Mouse (Mus musculus) forebrain, embryonic 14.5 days (tissue): ENCODE results near the gene Nqo2. TPM values are rescaled to one million over a fixed set of nuclear protein-coding genes. Genes with fewer than 3 reads are reported as not detected.

ENCODE experiments used
- ATAC-seq: fragments of 200-750 bp; cut with Nextera tagmentation; 2 replicates; pipeline ENCODE4 v1.8.0; 2017; ENCODE audit warnings: mild to moderate bottlenecking, moderate library complexity
- DNase-seq: peaks from one replicate; pipeline ENCODE4 v3.0.0-alpha.2; 2015; ENCODE audit warnings: low spot score
- H3K27ac ChIP-seq: fragments of 300-500 bp; sonication (generic); 2 replicates; pipeline ENCODE4 v1.5.1; 2014; ENCODE audit warnings: low read depth, mild to moderate bottlenecking, control low read depth, low read length, moderate library complexity
- H3K27me3 ChIP-seq: fragments of 300-500 bp; sonication (generic); replicated peaks from 2 replicates; pipeline ENCODE4 v1.6.1; 2014; ENCODE audit warnings: low read length, control low read depth, mixed read lengths; ENCODE audit not compliant: control insufficient read depth, insufficient read depth
- H3K36me3 ChIP-seq: fragments of 300-500 bp; sonication (generic); 2 replicates; pipeline ENCODE4 v1.6.1; 2014; ENCODE audit warnings: low read length, control low read depth; ENCODE audit not compliant: control insufficient read depth, insufficient read depth
- H3K4me1 ChIP-seq: fragments of 300-500 bp; sonication (generic); 2 replicates; pipeline ENCODE4 v1.6.1; 2014; ENCODE audit warnings: antibody characterized with exemption, low read length, control low read depth; ENCODE audit not compliant: control insufficient read depth, insufficient read depth
- H3K4me2 ChIP-seq: fragments of 300-500 bp; sonication (generic); 2 replicates; pipeline ENCODE4 v1.6.1; 2014; ENCODE audit warnings: mild to moderate bottlenecking, control low read depth, low read length
- H3K4me3 ChIP-seq: fragments of 300-500 bp; sonication (generic); 2 replicates; pipeline ENCODE4 v1.5.1; 2014; ENCODE audit warnings: low read depth, low read length, control low read depth
- H3K9ac ChIP-seq: fragments of 300-500 bp; sonication (generic); 2 replicates; pipeline ENCODE4 v1.6.1; 2014; ENCODE audit warnings: mild to moderate bottlenecking, low read length, control low read depth, moderate library complexity
- H3K9me3 ChIP-seq: fragments of 300-500 bp; sonication (generic); replicated peaks from 2 replicates; pipeline ENCODE4 v1.6.1; 2016; ENCODE audit warnings: low read length, control low read depth, mixed read lengths; ENCODE audit not compliant: control insufficient read depth
- WGBS: fragments of 180-500 bp; shearing (Covaris S2); extraction: QIAGEN DNeasy Blood & Tissue Kit; methylation state at CpG from one replicate; pipeline ENCODE4 v1.1.7; 2014; 5-methylcytosine and 5-hydroxymethylcytosine counted together
- polyA plus RNA-seq: library from polyadenylated mRNA; unstranded; fragments of >200 nt; fragmentation: Nextera tagmentation; extraction: Ambion mirVana; gene quantifications from 2 replicates; pipeline ENCODE4 v1.2.1, GENCODE M21; 2014

The Nqo2 gene
- polyA plus RNA-seq, 1 experiment from 2014 or later: 7.4 TPM

DNA sequence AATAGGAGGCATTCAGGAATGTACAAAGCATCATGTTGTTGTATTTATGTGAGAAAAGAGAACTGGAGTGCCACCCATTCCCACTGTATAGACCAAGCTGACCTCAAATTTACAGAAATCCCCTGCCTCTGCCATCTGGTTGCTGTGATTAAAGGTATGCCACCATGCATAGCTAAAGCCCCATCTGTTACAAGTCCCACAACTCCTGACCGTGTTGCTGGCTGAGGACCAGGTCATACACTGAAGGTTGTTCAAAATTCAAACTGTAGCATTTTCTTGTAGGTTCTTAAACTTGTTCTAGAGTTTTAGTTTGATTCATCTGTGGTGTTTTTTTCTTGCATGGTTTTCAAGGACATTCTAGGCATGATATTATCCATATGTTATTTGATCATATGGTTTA lies 54.0 kb downstream of the Nqo2 start:
- no peaks in the 10 kb centered on the region for H3K27me3 ChIP-seq
- no peaks in the 10 kb centered on the region for H3K9me3 ChIP-seq
- ATAC-seq (no peak), DNase-seq (no peak)
- H3K9ac ChIP-seq: no peak overlapping the region
- H3K4me1 ChIP-seq: no peaks in the 10 kb centered on the region
- H3K36me3 ChIP-seq: peaks cover 51% of the 10 kb centered on the region
- 94% methylated on average over 1 of the region's 1 CpGs for WGBS
- no peak overlapping the region for H3K4me2 ChIP-seq
- H3K27ac ChIP-seq: no peak overlapping the region
- H3K4me3 ChIP-seq: no peak overlapping the region

DNA sequence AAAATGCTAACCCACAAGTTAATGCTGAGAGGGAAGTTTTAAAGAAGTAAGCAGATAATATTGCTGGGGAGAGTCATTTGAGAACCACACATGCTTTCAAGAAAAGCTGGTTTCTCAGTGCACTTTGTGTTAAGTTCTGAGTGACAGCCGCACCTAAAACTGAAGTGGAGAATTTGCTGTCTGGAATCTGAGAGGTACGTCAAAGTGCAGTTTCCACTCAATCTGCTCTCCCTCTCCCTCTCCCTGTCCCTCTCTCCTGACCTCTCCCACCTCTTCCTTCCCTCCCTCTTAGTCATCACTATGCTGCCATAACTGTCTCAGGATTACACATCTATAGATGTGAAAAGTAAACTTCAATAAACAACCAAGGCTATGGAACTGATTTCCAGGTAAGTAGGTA lies 57.5 kb downstream of the Nqo2 start:
- Histone ChIP-seq H3K9ac (no peak overlapping the region), H3K9me3 (no peaks in the 10 kb centered on the region), H3K27me3 (no peaks in the 10 kb centered on the region), H3K27ac (no peak overlapping the region), H3K4me3 (no peak overlapping the region), H3K4me2 (no peak overlapping the region), H3K36me3 (peaks cover 26% of the 10 kb centered on the region), H3K4me1 (no peaks in the 10 kb centered on the region)
- no peak for ATAC-seq
- DNase-seq: no peak
- WGBS: 88% methylated on average over 2 of the region's 2 CpGs

DNA sequence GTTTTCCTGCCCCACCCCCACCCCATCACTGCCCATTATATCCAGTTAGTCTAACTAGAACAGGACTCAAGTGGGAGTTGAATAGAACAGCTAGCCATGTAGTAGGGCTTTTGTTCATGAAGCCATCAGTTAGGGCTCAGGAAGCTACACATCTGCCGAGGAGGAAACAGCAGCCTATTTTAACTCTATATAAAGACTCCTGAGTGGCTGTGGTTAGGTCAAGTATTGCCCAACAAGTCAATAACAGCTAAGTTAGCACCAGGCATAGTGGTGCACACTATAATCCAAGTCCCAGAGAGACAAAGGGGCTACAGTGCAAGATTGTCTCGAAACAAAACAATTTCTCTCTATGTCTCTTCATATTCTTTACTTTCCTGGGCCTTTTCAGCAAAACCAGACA lies 67.6 kb downstream of the Nqo2 start:
- Histone ChIP-seq H3K27me3 (no peaks in the 10 kb centered on the region), H3K9me3 (no peaks in the 10 kb centered on the region), H3K4me3 (no peak overlapping the region), H3K36me3 (peaks cover 28% of the 10 kb centered on the region), H3K4me1 (peaks cover 2% of the 10 kb centered on the region; the same call in 1 of the 2 replicates), H3K4me2 (no peak overlapping the region), H3K27ac (no peak overlapping the region), H3K9ac (no peak overlapping the region)
- DNase-seq (no peak), ATAC-seq (no peak)
- 61% methylated on average over 2 of the region's 2 CpGs for WGBS

DNA sequence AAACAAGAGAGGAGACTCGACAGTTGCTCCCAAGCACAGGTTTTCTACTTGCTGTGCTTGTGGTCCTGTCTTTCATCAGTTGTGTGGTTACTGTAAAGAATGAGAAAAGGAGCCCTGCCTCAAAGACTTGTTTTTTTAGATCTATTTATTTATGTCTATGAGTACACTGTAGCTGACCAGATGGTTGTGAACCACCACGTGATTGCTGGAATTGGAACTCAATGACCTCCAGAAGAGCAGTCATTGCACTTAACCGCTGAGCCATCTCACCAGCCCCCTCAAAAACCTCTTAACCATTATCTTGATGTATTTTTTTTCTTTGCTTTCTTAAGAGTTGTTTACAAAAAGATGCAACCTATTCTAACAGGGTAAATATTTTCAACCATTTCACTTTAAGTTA lies 70.9 kb downstream of the Nqo2 start:
- DNase-seq (no peak), ATAC-seq (no peak)
- WGBS: 83% methylated on average over 3 of the region's 3 CpGs
- no peak overlapping the region for H3K4me3 ChIP-seq
- no peak overlapping the region for H3K27ac ChIP-seq
- peaks cover 13% of the 10 kb centered on the region for H3K4me1 ChIP-seq
- no peak overlapping the region for H3K4me2 ChIP-seq
- peaks cover 14% of the 10 kb centered on the region for H3K36me3 ChIP-seq
- no peak overlapping the region for H3K9ac ChIP-seq
- no peaks in the 10 kb centered on the region for H3K9me3 ChIP-seq
- no peaks in the 10 kb centered on the region for H3K27me3 ChIP-seq

DNA sequence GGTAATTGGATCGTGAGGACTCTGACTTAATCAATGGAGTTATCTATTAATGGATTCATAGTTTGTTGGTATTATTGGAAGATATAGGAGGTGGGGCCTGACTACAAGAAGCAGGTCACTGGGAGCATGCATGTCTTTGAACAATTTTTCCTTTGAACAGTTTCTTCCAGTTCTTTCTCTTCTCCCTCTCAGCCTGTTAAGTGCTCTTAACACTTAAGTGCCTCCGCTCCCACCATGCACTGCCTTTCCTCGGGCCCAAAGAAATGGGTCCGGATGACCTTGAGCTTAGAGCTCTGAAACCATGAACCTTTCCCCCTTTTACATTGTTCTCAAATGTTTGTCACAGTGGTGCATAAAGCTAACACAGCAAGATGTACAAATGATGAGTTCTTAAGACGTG lies 72.2 kb downstream of the Nqo2 start:
- WGBS: 84% methylated on average over 5 of the region's 5 CpGs
- ATAC-seq: no peak

DNA sequence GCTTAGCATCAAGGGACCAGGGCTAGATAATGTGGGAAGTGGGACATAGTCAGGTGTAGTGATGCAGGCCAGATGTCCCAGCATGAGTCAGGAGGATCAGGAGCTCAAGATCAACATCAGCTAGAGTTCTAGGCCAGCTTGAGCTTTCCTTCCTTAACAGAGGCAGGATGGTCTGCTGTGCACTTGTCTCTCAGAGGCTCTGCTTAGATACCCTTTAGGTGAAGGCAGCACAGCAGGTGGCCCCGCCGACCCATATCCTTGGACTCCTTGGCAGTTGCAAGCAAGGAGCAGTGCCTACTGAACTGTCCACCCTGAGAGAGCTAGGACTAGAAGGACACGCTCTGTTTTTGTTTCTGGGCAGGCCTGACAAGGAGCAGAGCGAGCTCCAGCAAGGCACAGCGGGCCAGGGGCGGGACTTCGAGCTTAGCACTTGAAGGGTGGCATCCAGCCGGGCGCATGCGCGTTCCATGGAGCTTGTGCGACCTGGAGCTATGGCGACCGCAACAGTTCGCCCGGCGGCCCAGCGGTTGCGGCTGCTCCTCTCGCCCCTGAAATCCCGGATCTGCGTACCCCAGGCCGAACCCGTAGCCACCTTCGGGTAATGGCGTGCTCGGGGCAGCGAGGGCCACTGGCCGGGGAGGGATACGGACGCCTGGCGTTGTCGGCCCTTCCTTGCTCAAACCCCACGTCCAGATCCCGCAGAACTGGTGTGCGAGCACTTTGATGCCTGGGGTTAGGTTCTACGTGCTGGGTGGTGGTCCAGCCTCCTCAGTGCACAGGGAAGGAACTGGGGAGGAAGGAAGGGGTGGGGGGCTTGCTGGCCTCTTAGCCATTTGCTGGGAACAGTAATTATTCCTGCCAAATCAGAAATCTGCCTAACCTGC lies 72.9 kb downstream of the Nqo2 start, which contains the start of gene Bphl:
TSS of gene Bphl (plus strand) at position 426 of the 884 bp plus-strand sequence.
- Histone ChIP-seq H3K4me3 (peak within 1 kb of the TSS; percentile 74), H3K9me3 (no peaks in the 10 kb centered on the region), H3K36me3 (peaks cover 10% of the 10 kb centered on the region; the same call in 1 of the 2 replicates), H3K27ac (peak within 1 kb of the TSS; percentile 75), H3K4me2 (peak within 1 kb of the TSS; percentile 83), H3K27me3 (no peaks in the 10 kb centered on the region), H3K9ac (peak within 1 kb of the TSS; percentile 93), H3K4me1 (peaks cover 13% of the 10 kb centered on the region)
- WGBS: under 1% methylated on average over 37 of the region's 37 CpGs
- DNase-seq (peak; percentile 98), ATAC-seq (peak; percentile 98)

More for the DNA sequence above, 72.2 kb downstream of the Nqo2 start:
- Histone ChIP-seq H3K27me3 (no peaks in the 10 kb centered on the region), H3K36me3 (peaks cover 10% of the 10 kb centered on the region; the same call in 1 of the 2 replicates), H3K4me3 (no peak overlapping the region), H3K4me2 (no peak overlapping the region), H3K9ac (peak overlapping the region; percentile 93; the same call in 1 of the 2 replicates), H3K4me1 (peaks cover 13% of the 10 kb centered on the region), H3K27ac (no peak overlapping the region), H3K9me3 (no peaks in the 10 kb centered on the region)
- no peak for DNase-seq

DNA sequence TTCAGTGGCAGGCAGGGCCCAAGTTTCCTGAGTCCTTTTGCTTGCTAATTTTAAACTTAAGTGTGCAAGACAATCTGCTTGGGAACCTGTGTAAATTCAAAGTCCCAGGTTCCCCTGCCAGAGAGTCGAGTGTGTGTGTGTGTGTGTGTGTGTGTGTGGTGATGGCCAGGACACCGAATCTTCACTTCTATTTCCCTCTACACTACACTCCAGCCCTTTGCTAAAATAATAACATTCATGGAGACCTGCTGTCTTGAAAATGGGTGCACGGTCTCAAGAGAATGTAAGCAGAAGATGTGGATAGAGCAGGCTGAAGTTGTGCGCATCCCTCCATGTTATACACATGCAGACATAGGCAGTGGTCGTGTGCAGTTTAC lies 73.6 kb downstream of the Nqo2 start:
- Histone ChIP-seq H3K36me3 (0 out of 2 replicates have a peak, but pooled peaks cover 7% of the 10 kb centered on the region), H3K4me2 (peak overlapping the region; percentile 83), H3K9me3 (no peaks in the 10 kb centered on the region), H3K27me3 (no peaks in the 10 kb centered on the region), H3K9ac (peak overlapping the region; percentile 93), H3K27ac (peak overlapping the region; percentile 27; the same call in 1 of the 2 replicates), H3K4me3 (peak overlapping the region; percentile 74), H3K4me1 (peaks cover 13% of the 10 kb centered on the region)
- WGBS: 30% methylated on average over 5 of the region's 5 CpGs
- DNase-seq (no peak), ATAC-seq (peak; percentile 4)
